Mouse (Mus musculus): ENCODE measurements around the gene 1700024P04Rik. TPM values are rescaled to one million over a fixed set of nuclear protein-coding genes. Genes with fewer than 3 reads are reported as not detected.

Gene 1700024P04Rik
- polyA plus RNA-seq, 1 experiment from 2014 or later, result not detected

- no peaks in the 10 kb centered on the region for H3K36me3 ChIP-seq
- no peak overlapping the region for H3K9ac ChIP-seq
- no peaks in the 10 kb centered on the region for H3K27me3 ChIP-seq
- H3K9me3 ChIP-seq (replicated peaks), result no peaks in the 10 kb centered on the region
- ATAC-seq (ENCODE audit: low FRiP score), result no peak
- WGBS, result 87% methylated on average over 2 of the region's 2 CpGs
- H3K27ac ChIP-seq, result no peak overlapping the region
- H3K4me2 ChIP-seq (replicated peaks), result no peak overlapping the region
- H3K4me1 ChIP-seq, result peaks cover 3% of the 10 kb centered on the region; the same call in 1 of the 2 replicates
- no peak overlapping the region for H3K4me3 ChIP-seq
These were observed 28.2 kb downstream of the 1700024P04Rik start for GRCm38 (mm10) chr13:98956209-98956608.

DNA sequence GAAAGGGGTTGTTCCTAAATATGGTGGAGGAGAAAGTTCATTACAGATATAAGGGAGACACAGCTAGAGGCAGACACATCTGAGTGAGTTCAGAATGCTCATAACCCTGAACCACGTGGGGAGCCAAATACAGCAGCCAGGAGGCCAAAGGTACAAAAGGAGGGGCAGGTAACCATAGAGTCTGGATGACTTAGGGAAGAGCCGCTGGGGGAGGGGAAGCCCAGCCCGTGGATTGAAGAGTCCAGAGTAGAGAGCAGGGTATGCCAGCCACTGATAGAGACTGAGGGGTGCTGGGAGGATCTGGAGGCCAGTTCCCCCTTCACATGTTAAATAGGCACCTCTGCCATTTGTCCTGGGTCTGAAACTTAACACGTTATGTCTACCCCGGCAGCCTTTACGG, 28.7 kb downstream of the 1700024P04Rik start:
- no peak overlapping the region for H3K4me3 ChIP-seq
- H3K36me3 ChIP-seq, result no peaks in the 10 kb centered on the region
- peaks cover 3% of the 10 kb centered on the region; the same call in 1 of the 2 replicates for H3K4me1 ChIP-seq
- no peak for ATAC-seq (ENCODE audit: low FRiP score)
- no peaks in the 10 kb centered on the region for H3K27me3 ChIP-seq
- H3K4me2 ChIP-seq (replicated peaks), result no peak overlapping the region
- H3K9me3 ChIP-seq (replicated peaks), result no peaks in the 10 kb centered on the region
- WGBS, result 63% methylated on average over 6 of the region's 6 CpGs
- no peak overlapping the region for H3K9ac ChIP-seq
- no peak overlapping the region for H3K27ac ChIP-seq

- Histone ChIP-seq H3K36me3 (no peaks in the 10 kb centered on the region), H3K4me1 (peaks cover 3% of the 10 kb centered on the region; the same call in 1 of the 2 replicates), H3K9me3 (replicated peaks) (no peaks in the 10 kb centered on the region), H3K4me3 (no peak overlapping the region), H3K27me3 (no peaks in the 10 kb centered on the region), H3K27ac (no peak overlapping the region), H3K9ac (no peak overlapping the region), H3K4me2 (replicated peaks) (no peak overlapping the region)
- ATAC-seq (ENCODE audit: low FRiP score), result no peak
- 62% methylated on average over 5 of the region's 5 CpGs for WGBS
These were observed 29.1 kb downstream of the 1700024P04Rik start for GRCm38 (mm10) chr13:98955226-98955625.

- Histone ChIP-seq H3K27ac (no peak overlapping the region), H3K4me1 (peaks cover 3% of the 10 kb centered on the region; the same call in 1 of the 2 replicates), H3K36me3 (no peaks in the 10 kb centered on the region), H3K4me3 (no peak overlapping the region), H3K9ac (no peak overlapping the region), H3K9me3 (replicated peaks) (no peaks in the 10 kb centered on the region), H3K4me2 (replicated peaks) (no peak overlapping the region), H3K27me3 (no peaks in the 10 kb centered on the region)
- ATAC-seq (ENCODE audit: low FRiP score), result no peak
- 93% methylated on average over 5 of the region's 5 CpGs for WGBS
These were observed 30.5 kb downstream of the 1700024P04Rik start for GRCm38 (mm10) chr13:98953830-98954229.

DNA sequence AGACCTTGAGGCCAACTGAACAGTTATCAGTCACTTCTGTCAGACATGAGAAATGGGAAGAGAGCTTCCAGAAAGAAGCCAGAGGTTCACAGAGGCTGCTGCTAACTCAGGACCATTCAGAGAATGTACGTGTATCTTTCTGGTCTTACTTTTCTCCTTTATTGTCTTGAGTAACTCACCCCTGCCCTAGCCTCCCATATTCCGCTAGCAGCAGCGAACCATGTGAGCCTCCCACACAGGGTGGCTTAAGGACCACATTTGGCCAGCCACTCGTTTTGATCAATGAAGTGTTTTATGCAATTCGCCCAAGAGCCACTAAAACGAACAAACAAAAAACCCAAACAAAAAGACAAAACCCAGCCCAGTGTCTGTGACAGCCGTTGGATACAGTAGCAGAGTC, 32.4 kb downstream of the 1700024P04Rik start:
- no peak for ATAC-seq (ENCODE audit: low FRiP score)
- 71% methylated on average over 7 of the region's 7 CpGs for WGBS
- Histone ChIP-seq H3K27ac (no peak overlapping the region), H3K36me3 (no peaks in the 10 kb centered on the region), H3K9ac (no peak overlapping the region), H3K9me3 (replicated peaks) (no peaks in the 10 kb centered on the region), H3K27me3 (no peaks in the 10 kb centered on the region), H3K4me2 (replicated peaks) (no peak overlapping the region), H3K4me1 (no peaks in the 10 kb centered on the region), H3K4me3 (no peak overlapping the region)

DNA sequence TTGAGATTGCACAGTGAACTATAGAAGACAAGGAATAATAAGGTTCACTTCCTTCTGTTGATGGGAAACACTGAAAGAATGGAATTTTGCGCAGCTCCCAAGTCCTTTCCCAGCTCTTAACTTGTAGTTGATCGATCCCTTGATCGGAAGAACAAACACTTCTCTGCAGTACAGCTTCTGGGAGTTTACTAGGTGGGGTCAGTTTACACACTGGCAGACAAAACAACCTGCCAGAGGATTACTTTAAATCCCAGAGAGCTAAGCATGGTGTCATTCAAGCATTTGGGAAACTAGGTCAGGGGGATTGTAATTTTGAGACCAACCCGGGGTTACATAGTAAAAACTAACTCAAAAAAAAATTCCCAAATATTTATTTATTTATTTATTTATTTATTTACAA, 36.2 kb downstream of the 1700024P04Rik start:
- no peak overlapping the region for H3K4me3 ChIP-seq
- 0 out of 2 replicates have a peak, but pooled peaks cover 2% of the 10 kb centered on the region for H3K4me1 ChIP-seq
- no peaks in the 10 kb centered on the region for H3K9me3 ChIP-seq (replicated peaks)
- H3K9ac ChIP-seq, result no peak overlapping the region
- H3K27me3 ChIP-seq, result no peaks in the 10 kb centered on the region
- no peaks in the 10 kb centered on the region for H3K36me3 ChIP-seq
- no peak for ATAC-seq (ENCODE audit: low FRiP score)
- 69% methylated on average over 4 of the region's 4 CpGs for WGBS
- H3K27ac ChIP-seq, result no peak overlapping the region
- no peak overlapping the region for H3K4me2 ChIP-seq (replicated peaks)

- Histone ChIP-seq H3K27me3 (no peaks in the 10 kb centered on the region), H3K4me3 (no peak overlapping the region), H3K27ac (no peak overlapping the region), H3K4me2 (replicated peaks) (no peak overlapping the region), H3K9me3 (replicated peaks) (no peaks in the 10 kb centered on the region), H3K36me3 (no peaks in the 10 kb centered on the region), H3K4me1 (0 out of 2 replicates have a peak, but pooled peaks cover 6% of the 10 kb centered on the region), H3K9ac (no peak overlapping the region)
- no peak for ATAC-seq (ENCODE audit: low FRiP score)
- WGBS, result 82% methylated on average over 7 of the region's 7 CpGs
These were observed 37.9 kb downstream of the 1700024P04Rik start for GRCm38 (mm10) chr13:98946434-98946833.

GRCm38 (mm10) chr13:98945908-98946307, 38.5 kb downstream of the 1700024P04Rik start:
- Histone ChIP-seq H3K27me3 (no peaks in the 10 kb centered on the region), H3K9ac (no peak overlapping the region), H3K4me2 (replicated peaks) (no peak overlapping the region), H3K27ac (no peak overlapping the region), H3K9me3 (replicated peaks) (no peaks in the 10 kb centered on the region), H3K4me3 (no peak overlapping the region), H3K4me1 (0 out of 2 replicates have a peak, but pooled peaks cover 6% of the 10 kb centered on the region), H3K36me3 (no peaks in the 10 kb centered on the region)
- no peak for ATAC-seq (ENCODE audit: low FRiP score)
- WGBS, result 43% methylated on average over 3 of the region's 3 CpGs

GRCm38 (mm10) chr13:98945381-98945780, 39.0 kb downstream of the 1700024P04Rik start:
- Histone ChIP-seq H3K4me2 (replicated peaks) (no peak overlapping the region), H3K27me3 (no peaks in the 10 kb centered on the region), H3K9me3 (replicated peaks) (no peaks in the 10 kb centered on the region), H3K9ac (no peak overlapping the region), H3K4me1 (0 out of 2 replicates have a peak, but pooled peaks cover 6% of the 10 kb centered on the region), H3K4me3 (no peak overlapping the region), H3K27ac (no peak overlapping the region), H3K36me3 (no peaks in the 10 kb centered on the region)
- ATAC-seq (ENCODE audit: low FRiP score), result no peak
- WGBS, result 86% methylated on average over 4 of the region's 4 CpGs

- Histone ChIP-seq H3K4me2 (replicated peaks) (no peak overlapping the region), H3K27ac (no peak overlapping the region), H3K4me1 (0 out of 2 replicates have a peak, but pooled peaks cover 6% of the 10 kb centered on the region), H3K27me3 (no peaks in the 10 kb centered on the region), H3K4me3 (no peak overlapping the region), H3K36me3 (no peaks in the 10 kb centered on the region), H3K9me3 (replicated peaks) (no peaks in the 10 kb centered on the region), H3K9ac (no peak overlapping the region)
- ATAC-seq (ENCODE audit: low FRiP score), result no peak
- 84% methylated on average over 7 of the region's 7 CpGs for WGBS
These were observed 39.7 kb downstream of the 1700024P04Rik start for GRCm38 (mm10) chr13:98944620-98945081.

- no peaks in the 10 kb centered on the region for H3K36me3 ChIP-seq
- H3K9me3 ChIP-seq (replicated peaks), result no peaks in the 10 kb centered on the region
- ATAC-seq (ENCODE audit: low FRiP score), result no peak
- H3K9ac ChIP-seq, result no peak overlapping the region
- no peak overlapping the region for H3K4me2 ChIP-seq (replicated peaks)
- 0 out of 2 replicates have a peak, but pooled peaks cover 6% of the 10 kb centered on the region for H3K4me1 ChIP-seq
- H3K27ac ChIP-seq, result no peak overlapping the region
- WGBS, result 60% methylated on average over 6 of the region's 6 CpGs
- H3K27me3 ChIP-seq, result no peaks in the 10 kb centered on the region
- H3K4me3 ChIP-seq, result no peak overlapping the region
These were observed 42.0 kb downstream of the 1700024P04Rik start for GRCm38 (mm10) chr13:98942360-98942759.

- H3K27me3 ChIP-seq, result no peaks in the 10 kb centered on the region
- 81% methylated on average over 7 of the region's 7 CpGs for WGBS
- H3K9me3 ChIP-seq (replicated peaks), result no peaks in the 10 kb centered on the region
- no peak overlapping the region for H3K4me2 ChIP-seq (replicated peaks)
- H3K27ac ChIP-seq, result no peak overlapping the region
- no peaks in the 10 kb centered on the region for H3K36me3 ChIP-seq
- ATAC-seq (ENCODE audit: low FRiP score), result no peak
- H3K4me3 ChIP-seq, result no peak overlapping the region
- 0 out of 2 replicates have a peak, but pooled peaks cover 6% of the 10 kb centered on the region for H3K4me1 ChIP-seq
- H3K9ac ChIP-seq, result no peak overlapping the region
These were observed 42.5 kb downstream of the 1700024P04Rik start for GRCm38 (mm10) chr13:98941829-98942343.

GRCm38 (mm10) chr13:98937108-98937507, 47.3 kb downstream of the 1700024P04Rik start:
- Histone ChIP-seq H3K4me3 (no peak overlapping the region), H3K4me2 (replicated peaks) (no peak overlapping the region), H3K36me3 (no peaks in the 10 kb centered on the region), H3K27me3 (no peaks in the 10 kb centered on the region), H3K9ac (no peak overlapping the region), H3K9me3 (replicated peaks) (no peaks in the 10 kb centered on the region), H3K27ac (no peak overlapping the region), H3K4me1 (no peaks in the 10 kb centered on the region)
- WGBS, result 84% methylated on average over 6 of the region's 6 CpGs
- no peak for ATAC-seq (ENCODE audit: low FRiP score)

Measured in hindbrain, embryonic 12.5 days (tissue).